Mouse (Mus musculus) cerebellum, adult 2 months (tissue): ENCODE measurements around the gene Gm21992.

Experiments used
- CTCF ChIP-seq: fragments of 200-500 bp; IDR thresholded peaks from 2 replicates; pipeline ENCODE4 v1.5.1; 2011; ENCODE audit warnings: low read depth, mild to moderate bottlenecking, control low read depth, low read length, moderate library complexity, borderline replicate concordance; ENCODE audit not compliant: insufficient read depth
- POLR2A ChIP-seq: fragments of 200-500 bp; IDR thresholded peaks from 2 replicates; pipeline ENCODE4 v1.6.1; 2011; ENCODE audit warnings: low read length, control low read depth, borderline replicate concordance; ENCODE audit not compliant: insufficient read depth

DNA sequence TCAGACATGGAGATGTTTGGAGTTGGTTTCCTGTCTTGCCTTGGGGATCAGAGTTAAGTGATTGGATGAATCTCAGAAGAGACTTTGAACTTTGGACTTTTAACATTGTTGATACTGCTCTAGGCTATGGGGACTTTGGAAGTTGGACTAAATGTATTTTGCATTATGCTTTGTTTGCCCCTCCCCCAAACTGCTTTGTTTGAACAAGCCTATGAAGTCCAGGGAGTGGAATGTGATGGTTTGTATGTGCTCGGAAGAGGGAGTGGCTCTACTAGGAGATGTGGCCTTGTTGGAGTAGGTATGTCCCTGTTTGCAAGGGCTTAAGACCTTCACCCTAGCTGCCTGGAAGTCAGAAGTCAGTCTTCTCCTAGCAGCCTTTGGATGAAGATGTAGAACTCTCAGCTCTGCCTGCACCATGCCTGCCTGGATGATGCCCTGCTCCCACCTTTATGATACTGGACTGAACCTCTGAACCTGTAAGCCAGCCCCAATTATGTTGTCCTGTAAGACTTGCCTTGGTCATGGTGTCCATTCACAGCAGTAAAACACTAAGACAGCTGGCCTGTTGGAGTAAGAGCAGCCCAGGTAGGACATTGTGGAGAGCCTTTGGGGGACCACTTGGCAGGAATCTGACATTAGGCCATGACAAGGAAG is 5.9 kb upstream of the Gm21992 start:
- TF ChIP-seq CTCF (no peak), POLR2A (no peak)
